Mouse (Mus musculus) liver, embryonic 15.5 days (tissue): ENCODE data around the gene Cntn5. TPM values are rescaled to one million over a fixed set of nuclear protein-coding genes. Genes with fewer than 3 reads are reported as not detected.

Experiments used
- ATAC-seq: fragments of 200-750 bp; cut with Nextera tagmentation; 2 replicates; pipeline ENCODE4 v1.8.0; 2017; ENCODE audit warnings: moderate number of reproducible peaks, mild to moderate bottlenecking, moderate library complexity; ENCODE audit not compliant: insufficient read depth
- H3K27ac ChIP-seq: fragments of 300-500 bp; sonication (generic); replicated peaks from 2 replicates; pipeline ENCODE4 v1.5.1; 2015; ENCODE audit warnings: mild to moderate bottlenecking, inconsistent platforms
- H3K27me3 ChIP-seq: fragments of 300-500 bp; sonication (generic); 2 replicates; pipeline ENCODE4 v1.6.1; 2015; ENCODE audit warnings: mild to moderate bottlenecking, inconsistent platforms
- H3K36me3 ChIP-seq: fragments of 300-500 bp; sonication (generic); replicated peaks from 2 replicates; pipeline ENCODE4 v1.6.1; 2015; ENCODE audit warnings: moderate library complexity, mild to moderate bottlenecking, inconsistent platforms
- H3K4me1 ChIP-seq: fragments of 300-500 bp; sonication (generic); replicated peaks from 2 replicates; pipeline ENCODE4 v1.6.1; 2015; ENCODE audit warnings: inconsistent platforms
- H3K4me2 ChIP-seq: fragments of 300-500 bp; sonication (generic); 2 replicates; pipeline ENCODE4 v1.6.1; 2015; ENCODE audit warnings: moderate library complexity, mild to moderate bottlenecking, inconsistent platforms
- H3K4me3 ChIP-seq: fragments of 300-500 bp; sonication (generic); replicated peaks from 2 replicates; pipeline ENCODE4 v1.5.1; 2015; ENCODE audit warnings: mild to moderate bottlenecking, inconsistent platforms
- H3K9ac ChIP-seq: fragments of 300-500 bp; sonication (generic); 2 replicates; pipeline ENCODE4 v1.6.1; 2015; ENCODE audit warnings: moderate library complexity, mild to moderate bottlenecking, inconsistent platforms
- H3K9me3 ChIP-seq: fragments of 300-500 bp; sonication (generic); replicated peaks from 2 replicates; pipeline ENCODE4 v1.6.1; 2016; ENCODE audit warnings: inconsistent platforms
- WGBS: fragments of 180-500 bp; shearing (Covaris S2); methylation state at CpG from one replicate; pipeline ENCODE4 v1.1.7; 2015; ENCODE audit warnings: mixed read lengths; ENCODE audit not compliant: insufficient replicate concordance; 5-methylcytosine and 5-hydroxymethylcytosine counted together
- microRNA-seq: library from miRNA; unstranded; fragments of <30 nt; microRNA quantifications from one replicate; pipeline ENCODE4, GENCODE M21; 2016
- polyA plus RNA-seq: library from polyadenylated mRNA; unstranded; fragments of >200 nt; fragmentation: Nextera tagmentation; extraction: Ambion mirVana; gene quantifications from 2 replicates; pipeline ENCODE4 v1.2.1, GENCODE M21; 2015

Cntn5 gene
- polyA plus RNA-seq, 1 experiment from 2014 or later = not detected

DNA sequence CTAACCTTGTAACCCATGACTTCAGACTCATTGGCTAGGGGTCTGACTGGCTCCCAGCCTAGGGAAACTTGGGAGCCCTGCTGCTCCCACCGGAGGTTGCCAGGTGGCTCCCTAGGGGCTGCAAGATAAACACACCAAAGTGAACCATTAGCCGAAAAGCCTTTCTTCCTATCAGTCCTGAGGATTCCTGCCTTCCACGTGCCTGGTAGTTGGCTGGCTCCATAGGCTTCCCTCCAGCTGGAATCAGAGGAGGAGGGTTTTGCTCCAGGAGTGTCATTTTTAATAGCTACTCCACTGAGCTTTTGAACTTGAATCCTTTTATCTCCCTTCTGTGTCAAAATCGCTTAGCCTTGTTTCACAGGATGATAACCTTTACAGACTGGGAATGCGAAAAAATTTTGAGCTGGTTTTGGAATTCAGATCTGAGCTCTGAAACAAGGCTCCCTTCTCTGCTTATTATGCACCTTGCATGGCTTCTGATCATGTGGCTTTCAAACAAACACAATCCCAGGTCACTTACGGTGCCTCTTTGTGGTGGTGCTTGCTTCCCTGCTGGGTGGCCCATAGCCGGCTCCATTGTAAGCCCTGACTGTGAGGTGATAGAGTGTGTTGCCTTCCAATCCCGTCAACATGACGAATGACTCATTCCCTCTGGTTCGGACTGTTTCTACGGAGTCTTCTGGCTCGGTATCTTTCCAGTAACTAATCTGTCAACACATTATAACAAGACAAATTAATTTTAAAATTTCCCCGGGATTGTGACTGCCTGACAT, 1231.1 kb downstream of the Cntn5 start:
- Histone ChIP-seq H3K27me3 (no peaks in the 10 kb centered on the region), H3K27ac (no peak overlapping the region), H3K4me2 (no peak overlapping the region), H3K9me3 (no peaks in the 10 kb centered on the region), H3K4me3 (no peak overlapping the region), H3K4me1 (no peaks in the 10 kb centered on the region), H3K36me3 (no peaks in the 10 kb centered on the region), H3K9ac (no peak overlapping the region)
- 20% methylated on average over 13 of the region's 13 CpGs for WGBS
- ATAC-seq = no peak

DNA sequence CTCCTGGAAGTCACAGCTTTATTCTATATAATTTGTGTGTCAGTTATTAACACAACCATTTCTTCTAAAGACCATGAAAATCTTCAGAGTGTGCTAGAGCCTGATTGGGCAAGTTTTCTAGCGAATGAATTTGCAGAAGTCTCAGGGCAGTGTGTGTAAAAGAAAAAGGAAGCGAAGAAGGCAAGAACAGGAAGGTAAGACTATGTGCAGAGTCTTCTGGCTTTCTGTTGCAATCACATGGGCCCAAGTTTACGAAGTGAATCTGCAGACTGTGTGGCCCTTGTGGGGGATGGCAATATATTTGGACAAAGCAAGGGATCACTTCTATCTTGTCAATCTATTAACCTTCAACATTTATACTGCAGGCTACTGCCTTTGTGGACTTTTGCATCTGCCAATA, 1251.1 kb downstream of the Cntn5 start:
- H3K36me3 ChIP-seq = no peaks in the 10 kb centered on the region
- no peak for ATAC-seq
- H3K27ac ChIP-seq = no peak overlapping the region
- H3K27me3 ChIP-seq = no peaks in the 10 kb centered on the region
- H3K9ac ChIP-seq = no peak overlapping the region
- H3K4me3 ChIP-seq = no peak overlapping the region
- WGBS = 36% methylated on average over 3 of the region's 3 CpGs
- H3K4me1 ChIP-seq = no peaks in the 10 kb centered on the region
- no peak overlapping the region for H3K4me2 ChIP-seq
- no peaks in the 10 kb centered on the region for H3K9me3 ChIP-seq

DNA sequence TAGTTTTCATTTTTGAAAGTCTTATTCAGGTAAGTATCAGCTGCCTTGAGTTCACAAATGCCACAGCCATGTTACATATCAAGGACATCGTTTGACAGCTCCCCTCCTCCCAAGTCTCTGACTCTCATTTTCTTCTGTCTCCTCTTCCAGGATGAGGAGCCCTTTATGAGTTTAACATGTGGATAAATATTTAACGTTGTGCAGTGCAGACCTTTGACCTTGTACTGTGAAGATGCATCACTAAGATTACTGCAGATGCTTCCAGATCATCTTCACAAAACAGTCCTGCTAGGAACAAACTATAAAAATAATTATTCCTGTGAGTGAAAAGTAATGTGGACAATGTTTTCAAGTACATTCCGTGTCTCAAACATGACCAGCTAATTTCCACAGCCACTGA, 1257.2 kb downstream of the Cntn5 start:
- Histone ChIP-seq H3K27ac (no peak overlapping the region), H3K4me1 (no peaks in the 10 kb centered on the region), H3K4me3 (no peak overlapping the region), H3K9ac (no peak overlapping the region), H3K36me3 (no peaks in the 10 kb centered on the region), H3K27me3 (no peaks in the 10 kb centered on the region), H3K4me2 (no peak overlapping the region), H3K9me3 (no peaks in the 10 kb centered on the region)
- 50% methylated on average over 3 of the region's 3 CpGs for WGBS
- no peak for ATAC-seq

DNA sequence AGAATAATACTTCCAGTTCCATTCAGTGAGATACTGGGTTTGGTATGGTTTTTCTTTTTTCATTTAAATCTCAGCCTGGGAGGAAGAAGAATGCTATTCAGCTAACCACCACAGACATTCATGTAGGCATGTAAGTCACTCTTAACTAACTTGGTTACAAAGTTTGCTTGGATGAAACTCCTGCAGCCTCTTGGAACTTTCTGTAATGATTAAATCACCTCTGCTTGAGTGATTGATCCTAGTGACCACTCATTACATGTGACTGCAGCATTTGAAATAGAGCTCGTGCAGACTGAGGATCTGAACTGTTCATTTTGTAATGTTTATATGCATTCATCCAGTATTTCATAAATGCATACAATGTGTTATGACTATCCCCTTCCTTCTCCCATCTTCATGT, 1258.3 kb downstream of the Cntn5 start:
- Histone ChIP-seq H3K27me3 (no peaks in the 10 kb centered on the region), H3K9ac (no peak overlapping the region), H3K4me3 (no peak overlapping the region), H3K4me1 (no peaks in the 10 kb centered on the region), H3K4me2 (no peak overlapping the region), H3K9me3 (no peaks in the 10 kb centered on the region), H3K27ac (no peak overlapping the region), H3K36me3 (no peaks in the 10 kb centered on the region)
- ATAC-seq = no peak
- WGBS = 52% methylated on average over 1 of the region's 1 CpGs

Small RNAs within 50 kb of the gene (microRNA-seq; reads per million reads assigned to microRNA genes)
- gene Gm24496 = not detected
- not detected for gene Gm25086
- gene Gm26195 = not detected
- not detected for gene Mir6237
